Mouse (Mus musculus) heart, embryonic 12.5 days (tissue): ENCODE measurements at regions not wholly inside any gene's neighbourhood (a gene's known extent, or its start where the extent isn't known, plus 50 kb on each side); places are given as distances from the start of the nearest gene placed in this dataset.

ENCODE experiments used
- ATAC-seq: fragments of 200-750 bp; cut with Nextera tagmentation; 2 replicates; pipeline ENCODE4 v1.8.0; 2017; ENCODE audit warnings: moderate TSS enrichment, moderate library complexity; ENCODE audit not compliant: insufficient number of reproducible peaks, low FRiP score
- H3K27ac ChIP-seq: fragments of 300-500 bp; sonication (generic); 2 replicates; pipeline ENCODE4 v1.5.1; 2016; ENCODE audit warnings: mild to moderate bottlenecking, moderate library complexity; ENCODE audit not compliant: poor library complexity, severe bottlenecking
- H3K27me3 ChIP-seq: fragments of 300-500 bp; sonication (generic); replicated peaks from 2 replicates; pipeline ENCODE4 v1.6.1; 2016; ENCODE audit warnings: mild to moderate bottlenecking, moderate library complexity
- H3K36me3 ChIP-seq: fragments of 300-500 bp; sonication (generic); 2 replicates; pipeline ENCODE4 v1.6.1; 2016; ENCODE audit warnings: mild to moderate bottlenecking, moderate library complexity
- H3K4me1 ChIP-seq: fragments of 300-500 bp; sonication (generic); replicated peaks from 2 replicates; pipeline ENCODE4 v1.6.1; 2016; ENCODE audit warnings: mild to moderate bottlenecking
- H3K4me2 ChIP-seq: fragments of 300-500 bp; sonication (generic); 2 replicates; pipeline ENCODE4 v1.6.1; 2016; ENCODE audit warnings: mild to moderate bottlenecking, moderate library complexity
- H3K4me3 ChIP-seq: fragments of 300-500 bp; sonication (generic); 2 replicates; pipeline ENCODE4 v1.5.1; 2016; ENCODE audit warnings: mild to moderate bottlenecking
- H3K9ac ChIP-seq: fragments of 300-500 bp; sonication (generic); 2 replicates; pipeline ENCODE4 v1.6.1; 2016; ENCODE audit warnings: mild to moderate bottlenecking, moderate library complexity
- H3K9me3 ChIP-seq: fragments of 300-500 bp; sonication (generic); replicated peaks from 2 replicates; pipeline ENCODE4 v1.6.1; 2016; ENCODE audit warnings: mild to moderate bottlenecking, moderate library complexity
- WGBS: fragments of 180-500 bp; shearing (Covaris S2); methylation state at CpG from one replicate; pipeline ENCODE4 v1.1.7; 2016; 5-methylcytosine and 5-hydroxymethylcytosine counted together

DNA sequence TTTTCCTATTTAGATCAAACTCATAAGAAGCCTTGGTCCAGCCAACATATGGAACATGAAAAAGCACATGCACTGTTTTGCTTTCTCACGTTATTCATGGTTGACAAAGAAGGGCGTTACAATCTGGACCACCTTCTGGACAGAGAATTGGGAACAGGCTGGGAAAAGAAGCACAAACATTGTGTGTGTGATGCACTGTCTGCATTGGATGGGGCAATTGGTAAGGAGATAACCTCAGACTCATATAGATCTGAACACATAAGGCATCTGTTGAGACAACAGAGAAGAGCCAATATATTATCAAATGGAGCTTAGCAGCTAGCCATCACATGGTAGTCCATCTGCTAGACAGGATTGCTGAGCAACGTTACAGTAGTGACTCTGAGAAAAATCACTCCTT, 317.1 kb downstream of the Fam84a start:
- H3K27ac ChIP-seq = no peak overlapping the region
- no peaks in the 10 kb centered on the region for H3K36me3 ChIP-seq
- WGBS = 82% methylated on average over 3 of the region's 3 CpGs
- H3K4me2 ChIP-seq = no peak overlapping the region
- no peaks in the 10 kb centered on the region for H3K27me3 ChIP-seq
- no peak overlapping the region for H3K4me3 ChIP-seq
- no peaks in the 10 kb centered on the region for H3K4me1 ChIP-seq
- no peak for ATAC-seq
- H3K9ac ChIP-seq = no peak overlapping the region
- no peaks in the 10 kb centered on the region for H3K9me3 ChIP-seq

- H3K27me3 ChIP-seq = no peaks in the 10 kb centered on the region
- no peaks in the 10 kb centered on the region for H3K36me3 ChIP-seq
- H3K4me2 ChIP-seq = no peak overlapping the region
- H3K4me1 ChIP-seq = no peaks in the 10 kb centered on the region
- ATAC-seq = no peak
- no peaks in the 10 kb centered on the region for H3K9me3 ChIP-seq
- H3K4me3 ChIP-seq = no peak overlapping the region
- no peak overlapping the region for H3K9ac ChIP-seq
- no peak overlapping the region for H3K27ac ChIP-seq
Measured at GRCm38 (mm10) chr12:13825899-13826298, 326.0 kb downstream of the Fam84a start.

DNA sequence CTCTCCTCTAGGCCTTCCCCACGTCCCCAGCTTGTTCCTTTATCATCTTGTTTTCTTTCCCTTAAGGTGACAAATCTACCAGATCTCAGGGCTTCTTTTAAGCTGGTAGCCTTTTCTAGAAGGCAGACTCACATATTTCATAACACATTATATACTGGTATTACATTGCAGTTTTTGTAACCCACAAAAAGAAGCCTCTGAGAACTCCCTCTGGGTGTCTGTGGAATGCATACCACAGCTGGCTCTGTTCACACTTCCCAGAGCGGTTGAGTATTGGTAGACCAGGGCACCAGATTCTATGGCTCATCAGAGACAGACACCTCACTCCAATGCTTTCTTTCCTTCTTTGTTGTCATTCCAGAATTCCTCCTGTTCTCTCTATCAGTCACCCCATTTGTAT, 336.4 kb downstream of the Fam84a start:
- 36% methylated on average over 2 of the region's 2 CpGs for WGBS
- H3K4me2 ChIP-seq = no peak overlapping the region
- H3K27ac ChIP-seq = no peak overlapping the region
- H3K9ac ChIP-seq = no peak overlapping the region
- no peaks in the 10 kb centered on the region for H3K36me3 ChIP-seq
- H3K4me1 ChIP-seq = no peaks in the 10 kb centered on the region
- ATAC-seq = no peak
- no peaks in the 10 kb centered on the region for H3K27me3 ChIP-seq
- no peak overlapping the region for H3K4me3 ChIP-seq
- H3K9me3 ChIP-seq = no peaks in the 10 kb centered on the region

- 0 out of 2 replicates have a peak, but pooled peaks cover 4% of the 10 kb centered on the region for H3K4me1 ChIP-seq
- H3K36me3 ChIP-seq = no peaks in the 10 kb centered on the region
- no peak overlapping the region for H3K4me2 ChIP-seq
- no peak overlapping the region for H3K9ac ChIP-seq
- ATAC-seq = no peak
- H3K27ac ChIP-seq = no peak overlapping the region
- WGBS = 89% methylated on average over 2 of the region's 2 CpGs
- H3K9me3 ChIP-seq = no peaks in the 10 kb centered on the region
- no peaks in the 10 kb centered on the region for H3K27me3 ChIP-seq
- H3K4me3 ChIP-seq = no peak overlapping the region
Measured at GRCm38 (mm10) chr12:13810155-13810515, 341.7 kb downstream of the Fam84a start.

DNA sequence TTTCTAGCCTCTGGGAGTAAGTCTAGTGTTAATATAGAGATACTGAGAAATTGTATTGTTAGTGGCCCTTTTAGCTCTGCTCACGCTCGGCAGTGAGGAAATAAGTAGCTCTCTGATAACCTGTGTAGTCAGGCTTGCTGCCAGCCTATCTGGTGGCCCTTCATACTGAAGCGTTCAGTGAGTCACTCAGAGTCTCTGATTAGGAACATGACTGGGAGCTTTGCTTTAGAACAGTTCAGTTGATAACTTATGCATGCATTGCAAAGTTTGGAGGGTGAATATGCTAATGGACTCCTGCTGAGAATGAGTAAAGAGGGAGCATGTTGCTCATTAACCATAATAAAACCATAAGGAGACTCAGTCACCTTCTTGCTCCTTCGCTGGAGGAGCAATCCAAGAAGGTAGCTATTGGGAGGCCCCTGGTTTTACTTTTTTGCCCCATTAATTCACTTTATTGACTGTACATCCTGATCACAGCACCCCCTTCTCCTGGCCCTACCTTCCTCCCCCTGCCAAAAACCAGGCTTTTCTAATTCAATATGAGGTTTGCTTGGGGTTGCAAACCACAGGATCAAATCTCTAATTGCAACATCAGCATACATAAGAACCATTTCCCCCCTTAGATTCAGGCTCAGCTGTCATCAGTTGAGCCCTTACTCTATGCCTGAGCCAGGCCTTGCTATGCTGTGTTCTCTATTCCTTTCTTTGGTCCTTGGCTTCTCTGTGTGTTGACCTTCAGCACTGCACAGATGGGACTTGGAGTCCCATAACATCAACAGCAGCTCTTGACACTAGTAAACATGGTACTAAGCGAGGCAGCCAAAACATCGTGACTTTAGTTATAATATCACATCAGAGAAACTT, 342.3 kb downstream of the Fam84a start:
- H3K27me3 ChIP-seq = no peaks in the 10 kb centered on the region
- no peak overlapping the region for H3K27ac ChIP-seq
- H3K4me2 ChIP-seq = no peak overlapping the region
- no peaks in the 10 kb centered on the region for H3K36me3 ChIP-seq
- 47% methylated on average over 6 of the region's 6 CpGs for WGBS
- no peak overlapping the region for H3K9ac ChIP-seq
- 0 out of 2 replicates have a peak, but pooled peaks cover 4% of the 10 kb centered on the region for H3K4me1 ChIP-seq
- no peak overlapping the region for H3K4me3 ChIP-seq
- no peak for ATAC-seq
- no peaks in the 10 kb centered on the region for H3K9me3 ChIP-seq

GRCm38 (mm10) chr12:13779752-13780151, 372.1 kb downstream of the Fam84a start:
- no peaks in the 10 kb centered on the region for H3K4me1 ChIP-seq
- H3K4me2 ChIP-seq = no peak overlapping the region
- H3K9me3 ChIP-seq = no peaks in the 10 kb centered on the region
- ATAC-seq = no peak
- no peak overlapping the region for H3K9ac ChIP-seq
- no peak overlapping the region for H3K27ac ChIP-seq
- no peak overlapping the region for H3K4me3 ChIP-seq
- H3K27me3 ChIP-seq = no peaks in the 10 kb centered on the region
- WGBS = 84% methylated on average over 2 of the region's 2 CpGs
- no peaks in the 10 kb centered on the region for H3K36me3 ChIP-seq

DNA sequence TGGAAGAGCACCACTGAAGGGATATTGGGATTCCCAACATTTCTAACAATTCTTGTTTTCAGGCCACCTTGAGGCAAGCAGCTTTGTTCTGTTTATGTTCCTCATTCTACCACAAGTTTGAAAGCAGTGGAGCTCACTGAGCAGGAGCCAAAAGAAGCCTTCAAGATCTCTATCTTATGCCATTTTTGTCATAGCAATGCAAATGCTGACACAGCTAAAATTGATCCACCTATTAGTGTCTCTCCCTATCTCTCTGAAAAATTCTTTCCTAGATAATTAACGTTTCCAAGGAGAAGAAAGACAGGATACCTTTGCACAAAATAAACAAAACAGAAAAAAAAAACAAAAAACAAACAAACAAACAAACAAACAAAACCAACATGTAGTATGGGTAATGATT, 375.2 kb downstream of the Fam84a start:
- 61% methylated on average over 1 of the region's 1 CpGs for WGBS
- no peak overlapping the region for H3K27ac ChIP-seq

GRCm38 (mm10) chr12:13769696-13770095, 382.2 kb downstream of the Fam84a start:
- ATAC-seq = no peak
- Histone ChIP-seq H3K9me3 (no peaks in the 10 kb centered on the region), H3K4me3 (no peak overlapping the region), H3K4me1 (no peaks in the 10 kb centered on the region), H3K27ac (no peak overlapping the region), H3K9ac (no peak overlapping the region), H3K4me2 (no peak overlapping the region), H3K27me3 (no peaks in the 10 kb centered on the region), H3K36me3 (no peaks in the 10 kb centered on the region)
- WGBS = 73% methylated on average over 2 of the region's 2 CpGs

More for the DNA sequence above, 375.2 kb downstream of the Fam84a start:
- no peak for ATAC-seq
- Histone ChIP-seq H3K4me2 (no peak overlapping the region), H3K27me3 (no peaks in the 10 kb centered on the region), H3K4me1 (no peaks in the 10 kb centered on the region), H3K9me3 (no peaks in the 10 kb centered on the region), H3K4me3 (no peak overlapping the region), H3K36me3 (no peaks in the 10 kb centered on the region), H3K9ac (no peak overlapping the region)

DNA sequence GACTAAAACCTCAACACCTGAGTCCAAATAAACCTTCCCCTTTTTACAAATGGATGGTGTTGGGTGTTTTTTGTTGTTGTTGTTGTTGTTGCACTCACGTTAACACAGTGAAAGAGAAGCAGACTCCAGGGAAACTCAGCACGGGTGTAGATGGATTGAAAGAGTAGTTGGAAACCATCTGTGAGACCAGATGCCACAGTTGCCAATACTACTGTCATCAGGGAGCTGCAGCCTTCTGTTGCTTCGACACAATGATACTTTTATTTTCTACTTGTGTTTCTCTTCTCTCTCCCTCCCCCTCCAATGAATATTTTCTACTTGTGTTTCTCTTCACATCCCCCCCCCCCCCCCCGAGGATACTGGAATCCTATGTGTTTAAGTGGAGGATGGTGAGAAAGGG, 382.7 kb downstream of the Fam84a start:
- no peak overlapping the region for H3K9ac ChIP-seq
- H3K4me1 ChIP-seq = no peaks in the 10 kb centered on the region
- no peaks in the 10 kb centered on the region for H3K9me3 ChIP-seq
- no peaks in the 10 kb centered on the region for H3K36me3 ChIP-seq
- WGBS = 81% methylated on average over 4 of the region's 4 CpGs
- no peak overlapping the region for H3K4me3 ChIP-seq
- no peak for ATAC-seq
- H3K27ac ChIP-seq = no peak overlapping the region
- no peak overlapping the region for H3K4me2 ChIP-seq
- no peaks in the 10 kb centered on the region for H3K27me3 ChIP-seq

- H3K4me1 ChIP-seq = no peaks in the 10 kb centered on the region
- no peaks in the 10 kb centered on the region for H3K36me3 ChIP-seq
- ATAC-seq = no peak
- no peaks in the 10 kb centered on the region for H3K9me3 ChIP-seq
- no peak overlapping the region for H3K4me2 ChIP-seq
- 84% methylated on average over 3 of the region's 3 CpGs for WGBS
- H3K27me3 ChIP-seq = no peaks in the 10 kb centered on the region
- no peak overlapping the region for H3K27ac ChIP-seq
- no peak overlapping the region for H3K9ac ChIP-seq
- no peak overlapping the region for H3K4me3 ChIP-seq
Measured at GRCm38 (mm10) chr12:13766486-13766885, 385.4 kb downstream of the Fam84a start.

GRCm38 (mm10) chr12:13753878-13754277, 398.0 kb downstream of the Fam84a start:
- Histone ChIP-seq H3K9me3 (no peaks in the 10 kb centered on the region), H3K4me2 (no peak overlapping the region), H3K9ac (no peak overlapping the region), H3K36me3 (no peaks in the 10 kb centered on the region), H3K27ac (no peak overlapping the region), H3K27me3 (no peaks in the 10 kb centered on the region), H3K4me3 (no peak overlapping the region), H3K4me1 (no peaks in the 10 kb centered on the region)
- ATAC-seq = no peak
- 75% methylated on average over 2 of the region's 2 CpGs for WGBS
